Mouse (Mus musculus) liver, embryonic 18 days (tissue): Measurements from ENCODE around the gene Hnmt. TPM values are rescaled to one million over a fixed set of nuclear protein-coding genes. Genes with fewer than 3 reads are reported as not detected.

Experiments used
- polyA plus RNA-seq: library from polyadenylated mRNA; depleted of rRNA; stranded (reverse); fragments of >200 nt; gene quantifications from 2 replicates; pipeline ENCODE4 v1.2.3, GENCODE M21; 2012; rRNA removed

Hnmt gene
- 0.42 and 0.48 TPM in 2 replicates for polyA plus RNA-seq

DNA sequence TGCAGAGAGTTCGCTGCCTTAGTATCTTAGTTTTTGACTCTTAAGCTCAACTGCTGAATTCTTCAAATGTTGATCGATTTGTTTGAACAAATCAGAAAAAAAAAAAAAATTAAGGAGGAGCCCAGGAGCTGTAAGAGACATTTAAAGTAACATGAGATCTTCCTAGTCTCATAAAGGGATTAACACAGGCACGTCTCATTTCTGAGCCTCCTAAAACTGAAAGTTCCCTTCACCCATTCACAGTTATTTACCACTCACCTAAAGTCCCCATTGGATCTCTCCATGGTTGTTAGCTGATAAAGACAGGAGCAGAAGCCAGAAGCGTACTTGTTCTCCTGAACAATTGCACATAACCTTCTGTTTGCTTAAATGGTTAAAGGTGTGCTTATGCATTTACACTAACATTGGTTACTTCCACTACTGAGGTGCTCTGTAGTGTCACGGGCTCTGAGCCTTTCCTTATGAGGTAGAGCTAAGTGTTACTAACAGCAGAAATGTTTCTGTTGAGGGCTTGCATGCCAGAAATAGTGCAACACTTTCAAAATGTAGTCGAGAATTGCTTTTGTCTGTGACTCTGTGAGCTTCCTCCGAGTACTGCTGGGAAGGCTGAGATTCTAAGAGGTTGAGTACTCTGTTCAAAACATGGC, at the start of gene Hnmt:
TSS of gene Hnmt (minus strand) at position 51 of the 647 bp plus-strand sequence.

DNA sequence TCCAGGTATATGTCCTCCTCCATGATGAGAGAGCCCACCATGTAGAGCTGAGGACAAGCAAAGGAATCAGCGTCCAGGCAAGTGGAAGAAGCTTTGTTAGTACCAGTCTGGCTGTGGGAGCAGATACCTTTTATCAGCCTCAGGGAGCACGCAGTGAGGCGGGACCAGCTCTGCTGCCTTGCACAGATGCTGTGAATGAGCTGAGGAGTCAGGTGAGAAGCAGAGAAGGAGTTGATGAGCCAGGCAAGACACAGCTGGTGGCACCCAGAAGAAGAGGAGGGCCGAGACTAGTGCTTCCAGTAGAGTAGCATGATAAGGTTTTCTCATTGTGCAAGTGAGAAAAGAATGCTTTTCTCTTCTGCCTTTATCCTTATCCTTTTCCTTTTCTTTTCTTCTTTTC, 47.3 kb upstream of the Hnmt start, which contains the start of gene Tbpl2:
TSS of gene Tbpl2 (minus strand) at position 101 of the 400 bp plus-strand sequence.

Other genes starting within 250 kb of the Hnmt start
- not detected in 2 replicates for gene Tbpl2, start 47.2 kb upstream of the Hnmt start, polyA plus RNA-seq
- not detected in 2 replicates for gene Il1f8, start 103.8 kb upstream of the Hnmt start, polyA plus RNA-seq
- gene Il1f9, start 137.1 kb upstream of the Hnmt start, polyA plus RNA-seq: 1.7 and 1.8 TPM in 2 replicates
- gene Il1f6, start 166.0 kb upstream of the Hnmt start, polyA plus RNA-seq: not detected in 2 replicates
- gene Il1f5, start 227.6 kb upstream of the Hnmt start, polyA plus RNA-seq: not detected in 2 replicates
- not detected in 2 replicates for gene Il1f10, start 241.8 kb upstream of the Hnmt start, polyA plus RNA-seq